Mouse (Mus musculus) hindbrain, embryonic 16.5 days (tissue): ENCODE measurements at regions not wholly inside any gene's neighbourhood (a gene's known extent, or its start where the extent isn't known, plus 50 kb on each side); places are given as distances from the start of the nearest gene placed in this dataset.
A peak's percentile ranks its signal among the peaks of the same experiment; 100 is the strongest.

Source experiments
- ATAC-seq: fragments of 200-750 bp; cut with Nextera tagmentation; 2 replicates; pipeline ENCODE4 v1.8.0; 2017; ENCODE audit warnings: moderate TSS enrichment, moderate library complexity
- H3K27ac ChIP-seq: fragments of 300-500 bp; sonication (generic); 2 replicates; pipeline ENCODE4 v1.5.1; 2014; ENCODE audit warnings: low read depth, mild to moderate bottlenecking, control low read depth, low read length, moderate library complexity
- H3K27me3 ChIP-seq: fragments of 300-500 bp; sonication (generic); replicated peaks from 2 replicates; pipeline ENCODE4 v1.6.1; 2014; ENCODE audit warnings: low read length; ENCODE audit not compliant: control insufficient read depth, insufficient read depth
- H3K36me3 ChIP-seq: fragments of 300-500 bp; sonication (generic); 2 replicates; pipeline ENCODE4 v1.6.1; 2014; ENCODE audit warnings: mild to moderate bottlenecking, low read length, moderate library complexity, mixed read lengths; ENCODE audit not compliant: control insufficient read depth, insufficient read depth
- H3K4me1 ChIP-seq: fragments of 300-500 bp; sonication (generic); 2 replicates; pipeline ENCODE4 v1.6.1; 2014; ENCODE audit warnings: low read depth, low read length; ENCODE audit not compliant: control insufficient read depth, insufficient read depth
- H3K4me2 ChIP-seq: fragments of 300-500 bp; sonication (generic); 2 replicates; pipeline ENCODE4 v1.6.1; 2014; ENCODE audit warnings: mild to moderate bottlenecking, low read length, control low read depth, moderate library complexity
- H3K4me3 ChIP-seq: fragments of 300-500 bp; sonication (generic); 2 replicates; pipeline ENCODE4 v1.5.1; 2014; ENCODE audit warnings: mild to moderate bottlenecking, low read length, control low read depth, moderate library complexity
- H3K9ac ChIP-seq: fragments of 300-500 bp; sonication (generic); 2 replicates; pipeline ENCODE4 v1.6.1; 2014; ENCODE audit warnings: low read depth, mild to moderate bottlenecking, control low read depth, low read length, moderate library complexity
- H3K9me3 ChIP-seq: fragments of 300-500 bp; sonication (generic); 2 replicates; pipeline ENCODE4 v1.6.1; 2014; ENCODE audit warnings: mild to moderate bottlenecking, low read length, moderate library complexity; ENCODE audit not compliant: control insufficient read depth
- WGBS: fragments of 180-500 bp; shearing (Covaris S2); extraction: QIAGEN DNeasy Blood & Tissue Kit; methylation state at CpG from one replicate; pipeline ENCODE4 v1.1.7; 2014; 5-methylcytosine and 5-hydroxymethylcytosine counted together

GRCm38 (mm10) chr7:64052400-64052799, 101.2 kb upstream of the Trpm1 start:
- Histone ChIP-seq H3K36me3 (no peaks in the 10 kb centered on the region), H3K9me3 (no peaks in the 10 kb centered on the region), H3K4me2 (no peak overlapping the region), H3K9ac (no peak overlapping the region), H3K27me3 (no peaks in the 10 kb centered on the region), H3K27ac (no peak overlapping the region), H3K4me1 (peaks cover 13% of the 10 kb centered on the region), H3K4me3 (no peak overlapping the region)
- 75% methylated on average over 9 of the region's 9 CpGs for WGBS
- ATAC-seq, result no peak

- no peak overlapping the region for H3K4me3 ChIP-seq
- peaks cover 13% of the 10 kb centered on the region for H3K4me1 ChIP-seq
- 89% methylated on average over 3 of the region's 3 CpGs for WGBS
- H3K4me2 ChIP-seq, result no peak overlapping the region
- H3K27me3 ChIP-seq, result no peaks in the 10 kb centered on the region
- no peak overlapping the region for H3K27ac ChIP-seq
- no peak for ATAC-seq
- H3K9me3 ChIP-seq, result no peaks in the 10 kb centered on the region
- H3K36me3 ChIP-seq, result no peaks in the 10 kb centered on the region
- no peak overlapping the region for H3K9ac ChIP-seq
Measured at GRCm38 (mm10) chr7:64050826-64051401, 102.7 kb upstream of the Trpm1 start.

- peaks cover 13% of the 10 kb centered on the region for H3K4me1 ChIP-seq
- no peak for ATAC-seq
- no peaks in the 10 kb centered on the region for H3K9me3 ChIP-seq
- H3K36me3 ChIP-seq, result no peaks in the 10 kb centered on the region
- H3K9ac ChIP-seq, result no peak overlapping the region
- no peak overlapping the region for H3K4me3 ChIP-seq
- no peaks in the 10 kb centered on the region for H3K27me3 ChIP-seq
- no peak overlapping the region for H3K27ac ChIP-seq
- no peak overlapping the region for H3K4me2 ChIP-seq
- WGBS, result 54% methylated on average over 5 of the region's 5 CpGs
Measured at GRCm38 (mm10) chr7:64050246-64050645, 103.4 kb upstream of the Trpm1 start.

GRCm38 (mm10) chr7:64049183-64049965, 104.3 kb upstream of the Trpm1 start:
- 61% methylated on average over 11 of the region's 11 CpGs for WGBS
- Histone ChIP-seq H3K4me3 (peak overlapping the region; percentile 47), H3K9me3 (no peaks in the 10 kb centered on the region), H3K36me3 (no peaks in the 10 kb centered on the region), H3K4me2 (peak overlapping the region; percentile 77), H3K27ac (peak overlapping the region; percentile 39), H3K27me3 (no peaks in the 10 kb centered on the region), H3K4me1 (peaks cover 13% of the 10 kb centered on the region), H3K9ac (peak overlapping the region; percentile 74)
- ATAC-seq, result no peak

GRCm38 (mm10) chr7:64048452-64049182, 105.0 kb upstream of the Trpm1 start:
- peak; percentile 93 for ATAC-seq
- no peaks in the 10 kb centered on the region for H3K27me3 ChIP-seq
- H3K36me3 ChIP-seq, result no peaks in the 10 kb centered on the region
- peaks cover 13% of the 10 kb centered on the region for H3K4me1 ChIP-seq
- H3K27ac ChIP-seq, result peak overlapping the region; percentile 53; the same call in 1 of the 2 replicates
- H3K9ac ChIP-seq, result peak overlapping the region; percentile 74
- H3K9me3 ChIP-seq, result no peaks in the 10 kb centered on the region
- H3K4me2 ChIP-seq, result peak overlapping the region; percentile 77
- WGBS, result 4% methylated on average over 21 of the region's 21 CpGs
- H3K4me3 ChIP-seq, result peak overlapping the region; percentile 47

GRCm38 (mm10) chr7:64047831-64048230, 105.8 kb upstream of the Trpm1 start:
- no peak for ATAC-seq
- Histone ChIP-seq H3K4me3 (no peak overlapping the region), H3K9ac (no peak overlapping the region), H3K27me3 (no peaks in the 10 kb centered on the region), H3K27ac (no peak overlapping the region), H3K9me3 (no peaks in the 10 kb centered on the region), H3K4me1 (peaks cover 13% of the 10 kb centered on the region), H3K4me2 (no peak overlapping the region), H3K36me3 (no peaks in the 10 kb centered on the region)
- WGBS, result 92% methylated on average over 4 of the region's 4 CpGs

GRCm38 (mm10) chr7:64045292-64045691, 106.6 kb upstream of the Klf13 start:
- H3K27ac ChIP-seq, result no peak overlapping the region
- no peak overlapping the region for H3K4me3 ChIP-seq
- H3K27me3 ChIP-seq, result no peaks in the 10 kb centered on the region
- no peak overlapping the region for H3K4me2 ChIP-seq
- WGBS, result 87% methylated on average over 3 of the region's 3 CpGs
- no peak overlapping the region for H3K9ac ChIP-seq
- no peak for ATAC-seq
- H3K9me3 ChIP-seq, result no peaks in the 10 kb centered on the region
- peaks cover 13% of the 10 kb centered on the region for H3K4me1 ChIP-seq
- H3K36me3 ChIP-seq, result no peaks in the 10 kb centered on the region

GRCm38 (mm10) chr7:64042978-64043377, 104.3 kb upstream of the Klf13 start:
- Histone ChIP-seq H3K4me2 (no peak overlapping the region), H3K27me3 (no peaks in the 10 kb centered on the region), H3K27ac (no peak overlapping the region), H3K36me3 (no peaks in the 10 kb centered on the region), H3K9ac (no peak overlapping the region), H3K4me3 (no peak overlapping the region), H3K9me3 (no peaks in the 10 kb centered on the region), H3K4me1 (no peaks in the 10 kb centered on the region)
- 75% methylated on average over 2 of the region's 2 CpGs for WGBS
- no peak for ATAC-seq

- no peak overlapping the region for H3K27ac ChIP-seq
- no peaks in the 10 kb centered on the region for H3K4me1 ChIP-seq
- ATAC-seq, result no peak
- H3K4me2 ChIP-seq, result no peak overlapping the region
- H3K9me3 ChIP-seq, result no peaks in the 10 kb centered on the region
- no peaks in the 10 kb centered on the region for H3K36me3 ChIP-seq
- no peak overlapping the region for H3K9ac ChIP-seq
- no peaks in the 10 kb centered on the region for H3K27me3 ChIP-seq
- 96% methylated on average over 7 of the region's 7 CpGs for WGBS
- no peak overlapping the region for H3K4me3 ChIP-seq
Measured at GRCm38 (mm10) chr7:64041303-64041702, 102.6 kb upstream of the Klf13 start.
